Mouse (Mus musculus) layer of hippocampus, postnatal 14 days (tissue): Measurements from ENCODE around the gene Gm21887. TPM values are rescaled to one million over a fixed set of nuclear protein-coding genes. Genes with fewer than 3 reads are reported as not detected.
"Not testable (repeated sequence)": the region's sequence is repeated elsewhere in the genome, so short reads cannot be mapped to it uniquely, and the experiment has no call there.

ENCODE experiments used
- DNase-seq, 2 experiments: peaks; one replicate each; pipeline ENCODE4 v3.0.0; 2021 to 2022; ENCODE audit warnings: low spot score in 2 of 2, mixed read lengths in 1 of 2
- long read RNA-seq, 2 experiments: library from polyadenylated mRNA; stranded (forward); transcript quantifications; one replicate each; pipeline ENCODE4 v2.0.0; 2021
- total RNA-seq, 2 experiments: library from RNA; stranded (reverse); gene quantifications; 2 replicates each; pipeline ENCODE4 v1.2.3; 2021

Gm21887 gene
- 100 to 1,000 TPM; 225 to 399 TPM for total RNA-seq
- long read RNA-seq, experiment 1, partial matches to known transcripts, result 2 of 35 reads
- long read RNA-seq, experiment 1, other reads (novel, unspliced or antisense), result 33 of 35 reads
- long read RNA-seq, experiment 2, partial matches to known transcripts, result 5 of 84 reads
- long read RNA-seq, experiment 2, other reads (novel, unspliced or antisense), result 79 of 84 reads

DNA sequence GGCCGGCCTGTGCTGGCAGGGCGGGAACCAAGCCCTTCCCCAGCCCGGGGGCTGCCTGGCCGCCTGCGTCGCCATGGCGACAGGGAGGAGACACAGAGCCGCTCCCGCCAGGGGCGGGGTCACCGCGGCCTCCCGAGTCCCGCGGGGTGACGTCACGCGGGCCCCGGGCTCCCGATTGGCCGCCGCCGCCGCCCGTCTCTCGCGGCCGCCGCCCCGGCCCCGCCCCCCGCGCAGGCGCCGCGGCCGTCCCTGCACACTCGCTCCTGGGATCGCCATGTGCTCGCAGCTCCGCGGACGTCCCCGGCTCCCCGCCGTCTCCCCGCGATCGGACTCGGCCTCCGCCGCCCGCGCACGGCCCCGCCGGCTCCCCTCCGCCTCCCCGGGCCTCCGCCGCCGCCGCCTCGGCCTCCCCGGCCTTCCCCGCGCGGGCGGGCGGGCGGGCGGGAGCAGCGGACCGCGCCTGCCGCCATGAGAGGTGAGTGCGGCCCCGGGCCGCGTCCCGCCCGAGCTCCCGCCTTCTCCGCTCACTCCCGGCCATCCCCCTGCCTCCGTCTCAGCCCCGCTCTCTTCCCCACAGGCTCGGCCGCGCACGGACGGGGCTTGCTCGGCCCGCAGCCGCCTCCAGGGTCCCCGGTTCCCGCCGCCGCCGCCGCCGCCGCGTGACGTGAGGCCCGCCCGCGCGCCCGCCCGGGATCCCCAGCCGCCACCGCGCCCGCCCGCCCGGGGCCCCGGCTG is at the start of gene Gm21887:
Gm21887 (plus strand) TSS at position 644 of the 735 bp plus-strand sequence.
- DNase-seq, result peak; percentile 98

DNA sequence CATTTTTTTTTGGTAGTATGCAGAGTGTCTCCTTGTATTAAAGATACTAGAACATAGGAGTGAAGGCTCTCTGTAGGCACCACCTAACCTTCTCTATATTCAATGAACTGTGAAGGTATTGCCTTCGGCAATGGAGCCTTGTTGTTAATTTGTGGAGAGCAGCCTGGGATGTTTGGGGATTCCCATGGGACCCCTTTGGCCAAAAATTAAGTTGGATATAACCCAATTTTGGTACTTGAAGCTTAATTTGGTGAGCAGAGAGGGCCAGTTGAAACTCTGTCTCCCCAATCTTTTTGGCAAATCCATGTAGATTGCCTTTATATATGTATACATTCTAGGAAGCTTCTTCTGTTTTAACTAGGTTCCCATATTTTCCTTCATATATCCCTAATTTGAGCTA is 40.1 kb upstream of the Gm21887 start:
- peak in 1 of 2 experiments; percentile 12 for DNase-seq

DNA sequence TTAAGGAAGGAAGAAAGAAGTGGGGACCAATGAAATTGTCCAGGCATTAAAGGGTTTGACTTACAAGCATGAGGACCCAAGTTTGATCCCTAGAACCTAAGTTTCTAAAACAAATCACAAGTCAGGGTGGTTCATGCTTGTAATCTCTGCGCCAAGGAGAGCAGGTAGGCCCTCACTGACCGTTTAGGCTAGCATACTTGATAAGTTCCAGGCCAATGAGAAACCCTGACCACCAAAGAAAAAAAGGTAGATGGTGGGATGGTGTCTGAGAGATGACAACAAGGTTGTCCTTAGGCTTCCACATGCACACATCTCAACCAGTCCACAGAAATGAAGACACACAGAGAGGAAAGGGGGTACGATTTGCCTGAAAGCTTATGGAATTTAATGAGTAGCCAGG is 39.7 kb upstream of the Gm21887 start:
- DNase-seq, result not testable (repeated sequence)

DNA sequence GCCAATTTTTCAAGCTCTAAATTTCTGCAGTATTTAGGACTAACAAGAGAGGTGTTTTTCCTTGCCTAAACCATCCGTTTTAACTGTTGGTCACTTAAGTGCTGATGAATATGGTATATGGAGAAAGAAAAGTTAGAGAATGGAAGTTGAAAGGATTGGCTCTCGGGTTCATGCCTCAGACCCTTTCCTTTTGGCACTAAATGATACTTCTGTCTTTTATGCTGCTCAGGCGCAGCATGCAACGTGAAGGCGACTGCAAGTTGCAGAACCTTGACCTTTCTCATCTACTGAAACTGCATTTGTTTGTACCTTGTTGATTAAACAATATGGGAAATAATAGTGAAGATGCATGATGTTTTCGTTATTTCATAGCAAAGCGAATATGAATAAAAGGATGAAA is 38.9 kb upstream of the Gm21887 start:
- DNase-seq, result not testable (repeated sequence)

DNA sequence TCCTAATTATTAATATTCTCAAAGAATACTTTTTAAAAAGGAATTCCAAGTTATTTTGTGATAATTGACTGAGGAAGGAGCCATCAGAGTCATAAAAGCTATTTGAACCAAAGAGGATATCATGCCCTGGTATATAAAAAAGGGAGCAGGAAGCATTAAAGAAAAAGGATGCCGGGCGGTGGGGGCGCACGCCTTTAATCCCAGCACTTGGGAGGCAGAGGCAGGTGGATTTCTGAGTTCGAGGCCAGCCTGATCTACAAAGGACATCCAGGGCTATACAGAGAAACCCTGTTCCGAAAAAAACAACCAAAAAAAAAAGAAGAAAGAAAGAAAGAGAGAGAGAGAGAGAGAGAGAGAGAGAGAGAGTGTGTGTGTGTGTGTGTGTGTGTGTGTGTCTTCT is 37.9 kb upstream of the Gm21887 start:
- DNase-seq, result not testable (repeated sequence)

DNA sequence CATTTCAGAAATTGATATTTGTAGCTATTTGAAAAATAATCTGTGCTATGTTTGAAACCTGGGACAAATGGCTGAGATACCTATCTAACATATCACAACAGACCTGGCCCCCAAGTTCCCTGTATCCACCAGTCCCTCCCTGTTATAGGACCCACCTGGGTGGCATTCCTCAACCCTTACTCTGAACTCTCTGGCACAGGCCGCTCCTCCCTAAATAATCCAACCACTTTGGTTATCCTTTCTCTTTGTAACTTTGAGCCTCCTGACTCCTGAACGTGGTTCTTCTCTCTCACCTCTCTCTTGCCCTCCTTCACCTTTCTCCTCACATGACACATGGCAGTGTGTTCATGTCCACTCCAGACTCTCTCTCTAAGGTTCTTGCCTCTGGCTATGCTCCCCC is 37.3 kb upstream of the Gm21887 start:
- DNase-seq, result not testable (repeated sequence)

DNA sequence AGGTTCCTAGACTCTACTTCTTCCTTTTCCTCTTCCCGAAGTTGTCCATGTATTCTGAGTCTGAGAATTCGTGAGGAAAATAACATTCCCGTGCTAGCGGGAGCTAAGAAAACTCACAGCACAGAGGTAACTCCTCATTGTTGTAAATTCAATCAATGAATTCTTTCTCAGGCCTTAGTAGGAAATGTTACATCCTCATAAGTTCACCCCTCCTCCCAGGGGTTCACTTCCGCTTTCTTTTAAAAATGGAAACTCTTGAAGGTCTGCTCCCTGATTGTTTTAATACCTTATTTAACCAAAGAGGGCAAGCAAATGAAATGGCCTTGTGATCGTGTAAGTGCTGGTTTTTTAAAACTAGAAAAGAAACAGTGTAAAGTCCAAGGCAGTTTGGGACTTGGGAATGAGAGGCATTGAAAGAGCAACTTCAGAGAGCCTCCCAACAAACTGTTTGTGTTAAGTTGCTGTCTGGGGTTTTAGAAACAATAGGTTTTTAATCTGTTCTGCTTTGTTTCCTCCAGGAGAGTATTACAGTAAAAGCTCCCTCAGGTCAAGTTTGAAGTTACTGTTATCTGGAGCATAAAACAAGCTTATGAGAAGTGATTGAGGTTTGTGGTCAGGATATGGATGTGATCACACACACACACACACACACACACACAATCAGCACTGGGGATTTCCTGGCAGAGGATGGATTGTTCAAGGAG is 36.5 kb upstream of the Gm21887 start:
- DNase-seq, result peak in 1 of 2 experiments; percentile 38

DNA sequence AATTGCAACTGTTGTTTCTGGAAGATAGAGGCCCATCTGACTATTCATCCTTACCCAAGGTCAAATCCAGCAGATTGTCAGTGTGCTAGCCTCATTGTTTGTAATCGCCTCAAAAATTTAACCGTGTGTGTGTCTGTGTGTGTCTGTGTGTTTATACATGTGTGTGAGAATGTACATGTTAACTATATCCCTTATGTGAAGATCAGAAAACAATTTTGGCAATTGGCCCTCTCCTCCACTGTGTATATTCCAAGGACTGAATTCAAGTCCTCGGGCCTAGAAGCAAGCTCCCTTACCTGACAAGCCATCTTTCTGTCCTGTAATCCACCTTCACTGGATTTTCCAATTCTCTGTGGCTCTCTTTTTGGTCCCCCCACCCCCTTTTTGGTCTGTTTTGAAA is 35.7 kb upstream of the Gm21887 start:
- DNase-seq, result peak in 1 of 2 experiments; percentile 34

DNA sequence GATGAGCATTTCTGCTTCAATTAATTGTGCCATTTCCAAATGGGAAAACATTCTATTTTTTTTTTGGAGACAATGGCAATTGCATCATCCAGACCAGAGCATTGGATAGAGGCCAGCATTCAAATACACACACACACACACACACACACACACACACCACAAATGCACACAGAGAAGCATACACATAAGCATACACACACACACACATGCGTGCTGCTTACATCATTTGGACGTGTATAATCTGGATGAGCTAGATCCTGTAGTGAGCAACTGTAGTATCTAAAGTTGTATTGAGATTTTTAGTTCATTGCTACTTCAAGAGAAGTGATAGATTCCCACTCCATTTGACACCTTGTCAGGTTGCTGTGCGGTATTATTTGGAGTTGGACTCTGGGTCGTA is 35.0 kb upstream of the Gm21887 start:
- peak in 1 of 2 experiments; percentile 38 for DNase-seq

DNA sequence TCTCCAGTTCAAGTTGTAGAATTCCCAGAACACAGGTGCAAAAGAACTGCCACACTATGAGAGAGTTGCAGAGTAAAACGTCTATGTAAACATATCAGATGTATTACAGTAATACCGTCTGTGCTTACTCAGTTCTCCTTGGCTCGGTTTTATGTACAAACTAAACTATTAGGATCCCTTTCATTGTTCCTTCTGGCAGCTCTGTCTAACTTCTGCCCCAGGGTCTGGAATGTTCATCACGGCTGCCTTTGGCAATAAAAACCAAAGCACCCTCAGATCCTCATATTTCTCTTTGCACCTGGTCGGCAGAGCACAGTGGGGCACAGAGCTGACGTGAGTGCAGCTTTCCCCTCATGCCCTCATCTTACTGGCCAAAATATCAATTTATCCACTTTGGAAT is 34.5 kb upstream of the Gm21887 start:
- peak in 1 of 2 experiments; percentile 26 for DNase-seq

DNA sequence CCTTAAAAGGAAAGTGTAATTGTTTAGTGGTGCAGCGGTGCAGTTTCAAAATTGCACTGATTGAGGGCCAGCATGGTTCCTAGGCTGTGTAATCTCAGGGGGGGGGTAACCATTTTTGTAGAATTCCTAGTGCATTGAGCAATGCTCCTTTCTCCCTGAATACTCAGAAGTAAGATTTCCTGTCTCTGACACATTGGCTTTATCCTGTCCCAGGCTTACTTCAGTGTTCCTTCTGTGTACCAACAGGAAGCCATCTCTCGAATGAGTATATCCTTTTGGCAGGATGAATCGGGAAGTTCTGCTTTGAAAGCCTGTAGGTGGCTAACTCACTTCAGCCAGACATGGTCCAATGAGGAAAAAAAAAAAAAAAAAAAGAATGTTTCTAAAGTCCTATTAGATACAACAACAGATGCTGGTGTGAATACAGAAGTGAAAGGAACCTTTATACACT is 33.8 kb upstream of the Gm21887 start:
- peak in 1 of 2 experiments; percentile 45 for DNase-seq

DNA sequence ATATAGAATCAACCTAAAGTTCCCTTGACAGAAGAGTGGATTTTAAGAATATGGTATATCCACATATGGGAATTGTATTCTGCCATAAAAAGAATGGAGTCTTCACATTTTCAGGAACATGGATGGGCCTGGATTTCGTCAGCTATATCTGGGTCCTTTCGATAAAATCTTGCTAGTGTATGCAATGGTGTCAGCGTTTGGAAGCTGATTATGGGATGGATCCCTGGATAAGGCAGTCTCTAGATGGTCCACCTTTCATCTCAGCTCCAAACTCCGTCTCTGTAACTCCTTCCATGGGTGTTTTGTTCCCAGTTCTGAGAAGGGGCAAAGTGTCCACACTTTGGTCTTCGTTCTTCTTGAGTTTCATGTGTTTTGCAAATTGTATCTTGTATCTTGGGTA is 33.1 kb upstream of the Gm21887 start:
- DNase-seq, result not testable (repeated sequence)

DNA sequence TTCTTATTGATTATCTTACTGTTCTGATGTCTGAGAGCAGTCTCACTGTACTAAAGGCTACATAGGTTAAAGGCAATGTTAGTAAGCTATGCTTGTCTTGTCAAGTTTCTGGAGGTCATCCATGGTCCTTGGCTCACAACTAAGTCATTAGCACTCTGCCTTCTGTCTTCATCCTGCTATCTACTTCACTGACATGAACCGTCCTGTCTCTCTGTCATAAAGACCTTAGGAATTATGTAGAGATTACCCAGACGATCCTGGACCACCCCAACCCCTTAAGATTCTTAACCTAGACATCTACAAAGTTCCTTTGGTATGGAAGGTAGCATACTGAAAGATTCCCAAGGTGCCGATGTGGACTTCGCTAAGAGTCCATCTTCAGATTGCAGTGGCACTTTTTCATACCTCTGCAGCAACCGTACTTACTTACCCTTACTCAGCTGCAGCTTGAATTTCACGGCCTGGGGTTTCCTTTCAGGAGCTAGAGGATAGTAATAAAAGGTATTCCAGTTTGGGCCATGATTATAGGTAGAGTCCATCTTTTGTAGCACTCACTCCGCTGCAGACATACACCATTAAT is 31.5 kb upstream of the Gm21887 start:
- DNase-seq, result peak in 1 of 2 experiments; percentile 36

DNA sequence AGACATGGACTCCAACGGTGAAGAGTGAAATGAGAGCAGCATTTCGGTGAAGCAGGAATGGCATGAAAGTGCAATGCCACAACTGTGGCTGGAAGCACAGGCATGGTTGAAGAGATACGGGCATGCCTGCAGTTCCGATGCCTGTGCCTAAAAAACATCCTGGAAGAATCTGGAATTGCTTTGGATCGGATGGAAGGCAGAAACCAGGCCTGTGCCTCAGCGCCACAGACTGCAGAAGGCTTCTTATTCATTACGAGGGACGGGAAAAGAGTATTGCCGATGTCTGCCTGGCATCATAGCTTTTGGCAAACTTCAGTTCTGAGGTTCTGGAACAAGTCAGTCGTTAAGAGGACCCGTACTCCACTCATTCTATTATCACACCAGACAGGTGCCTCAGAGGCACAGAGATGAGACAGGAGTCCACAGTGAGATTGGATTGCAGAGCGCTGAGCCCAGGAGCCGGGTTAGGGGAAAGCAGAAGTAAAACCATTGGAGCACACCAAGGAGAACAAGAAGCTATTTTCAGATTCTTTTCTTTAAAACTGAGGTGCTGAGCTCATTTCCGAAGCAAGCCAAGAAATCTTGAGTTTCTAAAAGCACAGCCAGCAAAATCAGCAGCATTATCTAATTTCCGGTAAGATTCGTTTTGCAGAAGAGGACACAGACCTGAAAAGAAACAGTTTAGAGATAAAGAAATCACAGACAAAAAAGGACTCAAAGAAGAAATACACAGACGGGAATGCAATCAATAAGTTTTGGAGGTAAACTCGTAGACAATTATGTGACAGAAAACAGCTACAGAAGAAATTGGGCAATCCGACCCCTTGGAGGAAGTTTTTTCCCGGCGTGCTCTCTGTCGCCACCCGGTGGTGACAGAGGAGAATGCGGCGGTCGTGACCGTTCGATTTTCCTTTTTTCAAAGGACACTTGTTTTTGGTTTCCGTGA is 30.8 kb upstream of the Gm21887 start:
- peak; percentile 92 to 93 for DNase-seq

DNA sequence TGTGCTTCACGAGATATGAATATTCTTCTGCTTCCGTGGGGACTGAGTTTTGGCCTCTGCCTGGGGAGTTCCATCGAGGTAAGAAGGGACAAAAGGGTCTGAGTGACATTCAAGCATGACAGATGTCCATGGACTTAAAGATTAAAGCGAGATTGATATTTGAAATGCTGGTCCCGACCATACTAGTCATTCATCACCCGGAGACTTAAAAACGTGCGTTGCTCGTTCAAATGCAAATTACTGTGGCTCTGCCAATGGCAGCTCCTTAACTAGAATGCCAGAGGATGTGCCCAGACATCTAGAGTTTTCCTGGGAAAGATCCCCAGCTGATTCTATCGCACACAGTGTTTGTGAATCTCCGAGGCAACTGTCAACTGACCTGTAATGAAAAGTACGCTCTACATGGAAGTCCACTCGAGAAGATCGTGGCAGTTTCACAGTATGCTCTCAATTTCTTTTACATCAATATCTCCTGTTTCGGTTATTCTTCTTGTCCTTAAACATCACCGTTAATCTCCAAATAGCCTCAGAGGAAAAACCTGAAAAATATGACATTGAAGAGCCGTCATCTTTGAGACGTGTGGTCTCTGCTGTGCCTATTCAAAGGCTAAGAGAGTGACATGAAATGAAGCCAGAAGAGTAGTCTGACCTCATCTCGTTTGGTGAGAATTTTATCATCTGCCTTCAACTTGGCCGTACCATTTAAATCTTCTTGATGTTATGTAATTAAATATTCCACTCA is 29.8 kb upstream of the Gm21887 start:
- peak; percentile 66 to 75 for DNase-seq

DNA sequence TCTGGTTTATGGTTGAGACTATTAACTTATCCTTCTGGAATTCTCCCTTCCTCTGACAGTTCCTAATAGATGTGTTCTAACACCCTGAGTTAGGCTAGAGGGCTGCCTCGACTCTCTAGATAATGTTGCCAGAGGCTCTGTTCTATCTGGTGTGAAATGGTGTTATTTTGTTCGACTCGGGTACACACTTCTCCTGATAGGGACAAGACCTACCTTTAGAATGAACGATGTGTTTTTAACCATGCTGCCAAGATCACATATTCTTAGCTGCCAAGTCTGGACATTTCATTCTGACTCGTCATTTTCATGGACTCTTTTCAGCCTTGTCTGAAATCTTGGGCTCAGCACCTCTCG is 29.3 kb upstream of the Gm21887 start:
- DNase-seq, result peak; percentile 41 to 46

DNA sequence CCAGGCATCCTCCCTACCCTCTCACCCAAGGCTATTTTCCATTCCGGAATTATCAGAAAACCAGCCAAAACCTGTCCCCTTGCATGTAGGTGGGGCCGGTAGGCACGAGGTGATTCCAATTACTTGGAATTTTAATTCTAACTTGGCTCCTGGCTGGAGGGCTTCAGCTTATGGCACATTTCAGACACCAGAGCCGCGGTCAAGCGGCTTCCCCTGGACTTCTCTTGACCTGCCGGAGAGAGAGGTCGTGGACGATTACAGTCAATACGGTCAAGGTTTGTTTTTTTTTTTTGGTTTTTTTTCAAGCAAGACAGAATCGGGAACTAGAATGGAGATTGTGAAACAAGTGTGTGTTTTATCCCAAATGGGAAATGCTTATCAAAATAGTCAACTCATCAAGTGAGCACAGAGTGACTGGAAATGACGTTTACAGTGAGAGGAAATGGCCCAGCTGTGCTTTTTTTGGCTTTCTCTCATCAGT is 28.6 kb upstream of the Gm21887 start:
- peak; percentile 16 to 19 for DNase-seq

DNA sequence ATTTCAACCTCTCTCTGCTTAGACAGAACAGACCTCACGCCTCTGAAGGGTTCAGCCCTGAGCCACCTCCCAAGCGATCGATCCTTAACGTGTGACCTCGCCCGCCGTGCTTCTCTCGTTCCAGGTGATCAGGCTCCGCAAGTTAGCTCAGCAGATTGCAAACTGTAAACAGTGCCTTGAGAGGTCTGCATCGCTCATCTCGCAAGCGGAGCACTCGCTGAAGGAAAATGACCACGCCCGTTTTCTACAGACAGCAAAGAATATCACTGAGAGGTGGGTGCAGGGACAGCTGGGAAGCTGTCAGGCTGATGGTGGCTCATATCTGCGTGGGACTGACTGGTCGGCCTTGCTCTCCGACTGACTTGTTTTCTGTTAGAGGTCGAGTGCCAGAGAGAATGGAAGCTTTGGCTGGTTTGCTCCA is 27.7 kb upstream of the Gm21887 start:
- DNase-seq, result peak; percentile 36 to 41

DNA sequence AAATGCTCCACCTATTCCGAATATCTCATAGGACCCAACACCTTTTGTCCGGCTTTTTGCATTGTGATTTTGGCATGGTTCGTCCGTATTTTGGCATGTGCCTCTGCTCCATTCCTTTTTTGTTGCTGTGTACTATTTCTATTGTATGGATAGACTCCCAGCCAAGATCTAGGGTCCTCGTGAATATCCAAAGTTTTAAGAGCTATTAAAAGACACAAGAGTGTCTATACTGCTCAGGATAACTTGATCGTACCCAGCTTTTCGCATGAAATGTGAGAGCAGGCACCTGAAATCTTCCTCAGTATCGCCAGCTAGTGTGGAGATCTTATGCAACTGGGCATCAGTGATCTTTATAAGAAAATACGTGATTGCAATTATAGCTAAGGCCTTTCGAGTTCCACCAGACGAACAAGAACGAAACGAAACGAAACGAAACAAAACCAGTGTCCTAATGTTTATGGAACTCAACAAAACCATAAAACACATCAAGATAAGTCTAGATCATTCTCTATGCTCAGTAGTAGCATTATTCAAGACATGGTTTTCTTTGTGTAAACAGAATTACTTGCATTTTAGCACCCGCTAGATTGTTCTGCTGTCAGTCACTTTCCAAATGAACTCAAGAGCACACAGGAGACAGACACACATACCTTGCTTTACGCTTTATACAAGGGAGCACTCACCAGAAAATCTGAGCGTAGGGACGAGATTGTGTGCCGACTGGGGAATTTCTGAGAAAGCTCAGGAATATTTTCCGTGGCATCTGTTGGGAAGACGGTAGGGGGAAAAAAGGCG is 26.7 kb upstream of the Gm21887 start:
- peak; percentile 6 to 16 for DNase-seq
